Mouse (Mus musculus): ENCODE measurements around the gene Eif4g1.

The Eif4g1 gene

DNA sequence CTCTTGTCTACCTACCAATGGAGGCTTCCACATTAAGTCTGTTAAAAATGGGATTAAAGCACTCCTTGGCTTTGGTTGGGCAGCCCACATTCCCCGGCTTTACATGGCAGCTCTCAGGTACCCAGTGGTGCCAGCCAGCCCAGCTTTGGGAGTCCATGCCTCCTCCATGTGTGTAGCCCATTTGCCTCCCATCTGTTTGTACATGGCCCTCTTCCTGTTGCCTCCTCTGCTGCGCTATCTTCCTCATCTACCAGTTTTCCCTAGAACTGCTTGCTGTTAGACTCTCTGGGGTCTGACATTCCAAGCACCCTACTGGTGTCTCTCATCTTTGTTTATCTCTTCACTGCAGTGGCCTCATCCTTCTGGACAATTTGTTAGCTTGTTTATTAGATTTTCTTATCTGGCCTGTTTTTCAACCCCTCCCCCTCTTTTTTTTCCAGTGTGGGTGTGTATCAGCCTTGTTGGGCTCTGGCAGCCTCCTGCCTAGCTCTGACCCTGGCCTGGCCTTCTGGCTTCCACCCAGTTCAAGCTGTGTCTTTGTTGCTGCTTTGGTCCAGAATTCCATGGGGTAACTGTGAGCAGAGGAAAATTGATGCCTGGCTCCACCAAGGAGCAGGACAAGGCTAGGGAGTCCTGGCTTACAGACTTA is 38.4 kb downstream of the Eif4g1 start:
- DNase-seq: no peak

DNA sequence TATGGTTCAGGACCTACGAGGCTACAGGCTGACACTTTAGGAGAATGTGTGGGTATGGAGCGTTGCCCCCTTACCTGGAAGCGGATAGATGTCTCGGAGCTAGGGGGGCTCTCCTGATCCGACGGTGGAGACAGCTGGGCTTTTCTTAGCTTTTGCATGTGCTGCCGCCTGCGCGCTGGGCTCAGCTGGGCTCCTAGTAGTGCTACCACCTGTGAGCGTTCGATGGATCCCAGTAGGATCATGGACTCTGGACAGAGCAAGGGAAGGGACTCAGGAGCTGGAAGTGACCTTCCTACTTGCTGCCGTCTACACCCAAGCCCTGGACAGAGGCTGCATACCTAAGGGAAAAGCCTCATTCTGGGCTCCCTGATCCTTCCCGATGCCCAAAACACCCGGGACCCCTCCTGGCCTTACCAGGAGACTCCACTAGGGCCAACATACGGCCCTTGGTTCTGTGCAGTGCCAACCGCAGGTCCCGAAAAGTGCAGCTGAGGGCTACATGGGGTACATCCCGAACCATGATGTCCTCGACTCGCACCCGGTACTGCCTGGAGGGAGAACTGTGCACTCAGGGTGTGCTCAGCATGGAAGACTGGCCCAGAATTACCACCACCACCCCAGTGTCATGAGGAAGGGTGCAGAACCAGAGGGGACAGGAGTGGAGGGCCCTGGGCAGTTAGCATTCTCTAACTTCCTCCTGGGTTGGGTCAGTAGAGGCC is 40.3 kb downstream of the Eif4g1 start:
- DNase-seq: no peak

DNA sequence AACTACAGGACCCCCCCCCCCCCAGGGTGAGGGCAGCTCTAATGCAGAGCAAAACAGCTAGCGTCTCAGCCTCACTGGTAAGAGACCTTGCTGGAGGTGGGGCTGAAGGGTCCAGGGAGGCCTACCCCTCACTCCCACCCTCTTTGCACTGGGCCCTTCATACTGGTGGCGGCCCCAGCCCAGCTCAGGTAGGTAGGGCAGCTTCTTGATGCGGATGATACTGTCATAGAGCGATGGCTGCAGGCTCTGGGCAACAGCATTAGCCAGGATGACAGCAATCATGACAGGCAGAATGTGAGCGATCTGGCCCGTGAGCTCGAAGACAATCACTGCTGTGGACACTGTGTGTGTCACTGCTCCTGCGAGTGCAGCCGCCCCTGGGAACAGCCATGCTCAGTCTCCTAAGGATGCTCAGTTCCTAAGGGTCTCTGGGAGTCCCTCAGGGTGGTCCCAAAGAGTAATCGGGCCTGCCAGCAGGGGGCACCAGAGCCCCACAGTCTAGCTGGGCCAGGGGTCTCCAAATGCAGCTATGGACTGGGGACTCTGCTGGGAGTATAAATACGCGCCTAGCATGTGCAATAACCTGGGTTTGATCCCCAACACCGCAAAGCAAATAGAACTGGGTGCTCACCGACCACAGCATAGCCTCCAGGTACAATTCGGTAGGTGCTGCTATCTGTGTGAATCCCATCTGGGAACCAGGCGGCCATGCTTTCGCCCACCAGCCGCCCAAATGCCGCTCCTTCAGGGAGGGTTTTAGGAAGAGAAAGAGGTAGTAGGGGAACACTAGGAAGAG is 41.0 kb downstream of the Eif4g1 start:
- peak; percentile 46 for DNase-seq

- no peak for DNase-seq
These were observed 42.3 kb downstream of the Eif4g1 start for GRCm38 (mm10) chr16:20710370-20710769.

GRCm38 (mm10) chr16:20710810-20711209 is 42.7 kb downstream of the Eif4g1 start:
- DNase-seq: no peak

- DNase-seq: no peak
These were observed 44.1 kb downstream of the Eif4g1 start for GRCm38 (mm10) chr16:20712190-20712589.

- no peak for DNase-seq
These were observed 44.8 kb downstream of the Eif4g1 start for GRCm38 (mm10) chr16:20712889-20713288.

DNA sequence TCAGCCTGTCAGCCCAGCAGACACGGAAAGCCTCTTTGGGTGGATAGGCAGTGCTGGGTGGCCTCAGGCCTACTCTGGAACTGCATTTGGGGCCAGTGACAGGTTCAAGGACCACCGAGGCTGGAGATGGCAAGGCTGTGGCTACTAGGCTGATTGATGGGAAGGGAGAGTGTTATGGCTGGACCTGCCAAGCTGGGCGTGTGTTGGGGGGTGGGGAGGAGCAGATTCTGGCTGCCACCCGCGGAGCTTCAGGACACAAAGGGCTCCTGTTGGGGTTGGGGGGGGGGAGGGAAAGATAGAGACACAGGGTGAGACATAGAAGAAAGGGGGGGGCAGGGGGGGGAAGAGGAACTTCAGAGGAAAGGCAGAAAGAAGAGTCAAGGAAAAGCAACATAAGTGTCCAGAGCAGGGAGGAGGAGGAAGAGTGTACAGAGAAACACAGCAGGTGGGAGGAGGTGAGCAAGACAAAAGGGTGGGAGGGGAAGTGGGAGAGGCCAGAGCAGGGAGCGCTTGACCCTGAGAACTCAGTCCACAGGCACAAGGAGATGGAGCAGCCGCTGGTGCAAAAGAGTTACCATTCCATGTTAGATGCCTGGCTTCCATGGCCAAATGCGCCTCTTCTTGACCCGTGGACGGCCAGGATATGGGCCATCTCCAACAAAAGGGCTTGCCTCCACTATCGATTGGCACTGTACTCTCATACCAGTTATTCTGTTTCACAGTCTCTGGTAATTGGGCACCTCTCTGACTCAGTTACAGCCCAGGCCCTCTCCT is 46.4 kb downstream of the Eif4g1 start:
- DNase-seq: no peak

- no peak for DNase-seq
These were observed 47.0 kb downstream of the Eif4g1 start for GRCm38 (mm10) chr16:20715161-20715560.

- DNase-seq: no peak
These were observed 47.5 kb downstream of the Eif4g1 start for GRCm38 (mm10) chr16:20715566-20715965.

DNA sequence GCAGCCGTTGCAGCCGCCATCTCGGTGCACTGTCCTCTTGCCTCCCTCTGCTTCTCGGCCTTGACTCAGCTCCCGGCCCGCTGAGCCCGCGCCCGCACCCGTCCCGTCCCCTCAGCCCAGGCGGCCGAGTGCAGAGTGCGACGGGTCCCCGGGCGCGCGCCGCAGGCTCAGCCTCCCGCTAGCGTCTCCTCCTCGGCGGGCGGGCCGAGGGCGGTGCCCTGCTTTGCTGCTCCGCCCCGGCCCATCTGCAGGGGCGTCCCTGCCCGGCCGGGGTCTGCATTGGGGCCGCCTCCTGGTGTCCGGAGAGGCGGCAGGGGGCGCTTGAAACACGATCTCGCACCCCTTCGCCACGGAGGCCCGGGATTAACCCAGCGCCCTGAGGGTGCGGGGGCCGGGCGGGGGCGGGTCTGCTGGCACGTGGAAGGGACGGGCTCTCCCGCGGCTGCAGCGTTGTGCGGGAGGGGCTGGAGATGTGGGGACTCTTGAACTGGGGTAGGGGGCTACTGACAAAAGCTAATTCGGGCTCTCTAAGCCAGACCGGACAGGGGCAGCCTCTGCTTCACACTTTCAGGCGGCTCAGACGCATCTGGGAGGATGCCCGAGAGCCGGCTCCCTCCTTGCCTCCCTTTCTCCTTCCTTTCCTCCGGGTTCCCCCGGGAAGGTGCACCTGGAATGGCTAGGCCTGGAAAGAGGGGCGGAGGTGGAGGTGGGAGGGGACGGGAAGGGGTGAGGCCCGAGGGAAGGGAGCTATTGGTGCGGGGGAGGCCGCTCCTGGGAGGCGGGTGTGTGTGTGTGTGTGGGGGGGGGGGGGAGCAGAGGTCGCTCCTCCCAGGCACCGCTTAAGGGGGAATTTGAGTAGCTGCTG is 48.1 kb downstream of the Eif4g1 start:
- DNase-seq: peak; percentile 76

DNA sequence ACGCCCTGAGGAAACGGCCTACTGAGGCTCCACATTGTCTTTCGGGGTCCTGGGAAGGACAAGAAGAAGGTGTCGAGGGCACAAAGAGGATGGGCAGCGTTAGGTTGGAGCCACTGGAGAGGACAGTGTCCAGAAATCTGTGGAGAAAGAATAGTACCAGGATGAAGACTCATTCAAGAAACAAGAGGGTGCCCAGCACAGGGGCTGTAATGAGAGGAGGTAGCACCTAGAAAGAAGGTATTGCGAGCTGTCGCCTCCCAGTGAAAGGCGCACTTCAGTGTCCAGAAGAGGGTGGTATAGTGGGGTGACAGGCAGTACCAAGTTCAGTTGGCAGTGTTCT is 48.7 kb downstream of the Eif4g1 start:
- DNase-seq: peak; percentile 19

- peak; percentile 96 for DNase-seq
These were observed 49.3 kb downstream of the Eif4g1 start, which contains the start of the genes Polr2h and Clcn2 for GRCm38 (mm10) chr16:20717181-20717977. Gene Polr2h (plus strand): TSS chr16:20717665. Gene Clcn2 (minus strand): TSS chr16:20717746.

DNA sequence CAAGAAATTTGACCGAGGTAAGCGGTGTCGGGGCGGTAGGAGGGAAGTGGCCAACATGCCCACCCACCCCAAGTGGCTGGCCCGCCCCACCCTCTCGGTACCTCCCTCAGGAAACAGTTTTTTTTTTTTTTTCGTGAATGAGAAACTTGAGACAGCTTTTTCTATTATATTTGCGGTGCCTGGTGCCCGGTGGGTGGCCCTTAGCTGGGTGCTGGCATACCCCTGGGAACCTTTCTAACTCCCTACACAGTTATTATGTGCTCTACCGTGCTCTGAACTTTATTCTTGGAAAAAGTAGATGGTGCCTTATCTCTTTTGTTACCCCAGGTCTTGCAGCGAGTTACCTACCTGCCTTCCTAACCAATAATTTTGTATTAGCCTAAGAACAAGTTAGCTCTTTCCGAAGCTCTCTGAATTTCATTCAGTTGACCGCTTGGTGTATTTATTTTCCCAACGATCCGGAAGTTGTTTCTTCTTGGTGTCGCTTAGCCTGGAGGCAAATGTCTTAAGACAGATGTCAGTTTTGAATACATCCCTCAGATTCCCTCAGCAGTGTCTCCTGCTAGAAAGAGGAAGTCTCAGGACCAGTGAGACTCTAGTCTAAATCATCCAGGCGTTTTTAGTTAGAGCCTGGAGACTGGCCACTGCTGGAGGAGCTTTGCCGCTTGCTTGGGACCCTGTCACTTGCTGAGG is 50.0 kb downstream of the Eif4g1 start:
- no peak for DNase-seq

DNA sequence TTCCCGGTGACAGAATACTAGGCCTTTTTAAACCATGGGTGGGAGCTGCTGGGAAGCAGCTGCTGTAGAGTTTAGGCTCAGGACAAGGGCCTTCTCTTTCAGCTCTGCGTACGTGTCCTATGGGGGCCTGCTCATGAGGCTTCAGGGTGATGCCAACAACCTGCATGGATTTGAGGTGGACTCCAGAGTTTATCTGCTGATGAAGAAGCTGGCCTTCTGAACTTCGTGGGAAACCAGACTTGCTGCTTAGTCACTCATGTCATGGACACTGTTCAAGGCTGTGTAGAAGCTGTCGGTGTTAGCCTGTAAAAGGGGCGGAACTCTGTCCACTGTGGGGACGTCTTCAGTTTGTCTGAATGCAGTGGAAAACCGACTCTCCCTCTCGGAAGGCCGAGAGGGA is 53.7 kb downstream of the Eif4g1 start:
- no peak for DNase-seq

GRCm38 (mm10) chr16:20722736-20723135 is 54.6 kb downstream of the Eif4g1 start:
- DNase-seq: no peak

GRCm38 (mm10) chr16:20723247-20723646 is 55.1 kb downstream of the Eif4g1 start:
- DNase-seq: no peak

- DNase-seq: peak; percentile 67
These were observed 56.2 kb downstream of the Eif4g1 start for GRCm38 (mm10) chr16:20724338-20724748.

DNA sequence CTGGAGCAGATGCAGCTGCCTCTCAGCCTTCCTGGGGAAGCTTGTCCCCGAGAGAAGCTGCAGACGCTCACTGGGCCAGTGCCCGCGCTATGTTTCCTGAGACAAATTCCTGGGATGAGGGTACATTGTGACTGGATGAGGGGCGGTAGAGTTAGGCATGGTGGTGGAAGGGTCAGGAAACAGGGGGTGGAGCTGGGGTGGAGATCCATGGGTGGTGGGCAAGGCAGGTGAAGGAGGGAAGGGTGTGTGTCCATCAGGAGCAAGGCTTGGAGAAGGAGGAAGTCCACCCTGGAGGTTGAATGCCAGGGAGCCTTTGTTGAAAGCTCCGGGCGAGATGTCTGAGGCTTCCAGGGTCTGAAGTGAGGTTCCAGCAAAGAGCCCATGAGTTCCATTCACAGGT is 57.2 kb downstream of the Eif4g1 start:
- no peak for DNase-seq

DNA sequence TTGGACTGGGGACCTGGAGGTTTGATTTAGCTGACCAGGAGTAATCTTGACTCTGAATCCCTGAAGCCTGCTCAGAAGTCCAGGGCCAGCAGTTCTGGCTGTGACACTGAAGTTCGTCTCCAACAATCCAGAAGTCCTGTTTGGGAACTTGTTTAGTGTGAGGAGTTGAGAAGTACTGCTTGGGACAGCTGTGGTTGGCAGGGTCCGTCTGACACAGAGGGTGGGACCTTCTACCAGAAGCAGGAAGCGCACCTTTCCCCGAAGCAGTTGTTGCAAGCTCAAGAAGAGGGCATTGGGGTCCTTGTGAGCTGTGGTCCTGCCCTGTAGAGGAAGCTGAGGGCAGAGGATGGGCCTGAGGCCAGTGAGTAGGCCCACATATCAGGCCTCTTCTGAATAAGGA is 57.6 kb downstream of the Eif4g1 start:
- no peak for DNase-seq

- DNase-seq: no peak
These were observed 58.3 kb downstream of the Eif4g1 start for GRCm38 (mm10) chr16:20726384-20726783.
